Mouse (Mus musculus) heart, adult 10 weeks (tissue): ENCODE results near the gene Tsr1. TPM values are rescaled to one million over a fixed set of nuclear protein-coding genes. Genes with fewer than 3 reads are reported as not detected.

Source experiments
- polyA plus RNA-seq: library from polyadenylated mRNA; stranded (reverse); fragments of 350-450 nt; fragmentation: Illumina TruSeq; extraction: RNeasy Lipid Tissue Mini Kit (QIAGEN cat#74804); gene quantifications from one replicate; pipeline ENCODE4 v1.2.3, GENCODE M21; 2014; ENCODE audit warnings: low read depth, low replicate concordance

Tsr1 gene
- polyA plus RNA-seq = 17.0 TPM

GRCm38 (mm10) chr11:74897678-74898516 lies at the start of gene Tsr1:
Tsr1 (plus strand) TSS chr11:74898071.

GRCm38 (mm10) chr11:74896901-74897677 lies 782 bp upstream of the Tsr1 start, which contains the start of gene Sgsm2:
Sgsm2 (minus strand) TSS chr11:74897060.

GRCm38 (mm10) chr11:74925577-74926387 lies 27.9 kb downstream of the Tsr1 start, which contains the start of the genes Smg6 and Srr:
Smg6 (plus strand) TSS chr11:74925823.
Srr (minus strand) TSS chr11:74925948.

Other genes starting within 250 kb of the Tsr1 start
- 145 TPM for gene Cluh, start 248.6 kb upstream of the Tsr1 start, polyA plus RNA-seq
- 122 TPM for gene Pafah1b1, start 173.4 kb upstream of the Tsr1 start, polyA plus RNA-seq
- 13.6 TPM for gene Mettl16, start 127.2 kb upstream of the Tsr1 start, polyA plus RNA-seq
- gene Mnt, start 67.2 kb upstream of the Tsr1 start, polyA plus RNA-seq = 7.2 TPM
- 6.0 TPM for gene Sgsm2, start 1.0 kb upstream of the Tsr1 start, polyA plus RNA-seq
- gene Smg6, start 27.8 kb downstream of the Tsr1 start, polyA plus RNA-seq = 15.2 TPM
- 23.9 TPM for gene Srr, start 27.9 kb downstream of the Tsr1 start, polyA plus RNA-seq